In the genomic region with DNA sequence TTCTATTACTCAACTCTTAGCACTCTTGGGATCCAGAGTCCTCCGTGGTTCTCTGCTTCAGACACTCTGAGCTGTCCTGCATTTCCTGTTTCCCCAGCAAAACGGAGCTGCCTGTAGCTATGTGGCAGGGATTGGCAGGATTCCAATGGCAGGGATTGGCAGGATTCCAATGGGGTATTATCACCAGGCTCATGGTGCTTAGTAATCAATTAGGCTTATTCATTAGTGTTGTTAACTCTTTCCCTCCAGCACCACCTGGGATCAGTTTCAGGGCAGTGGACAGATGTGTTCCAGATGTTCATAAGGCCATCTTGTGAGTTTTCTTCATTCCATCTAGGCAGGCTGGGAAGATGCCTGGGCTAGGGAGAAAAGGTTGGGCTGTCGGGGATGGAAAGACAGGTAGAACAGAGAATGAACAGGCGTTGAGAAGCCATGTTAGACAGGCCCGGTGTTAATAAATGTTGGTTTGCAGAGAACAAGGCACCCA, we compare ENCODE assay signal across 9 mouse cellular contexts.
A peak's percentile ranks its signal among the peaks of the same experiment; 100 is the strongest.
DNase-seq lines count a peak whose midpoint lies in the region; ATAC-seq lines count a peak whose summit lies in the region.
"Had no signal": no experiment of that assay in that cellular context is flagged by ENCODE, and none has a peak within 500 bp of the region (broad histone marks: within the 10 kb centered on the region; RNA-seq: fewer than 3 reads in every experiment).

No protein-coding gene starts in this region.

- H3K9ac ChIP-seq in heart, embryonic 16.5 days (ENCODE audit: low read length), result no peak overlapping the region

- 42% methylated on average over 5 of the region's 5 CpGs for WGBS in heart, embryonic 16.5 days

- H3K4me1 ChIP-seq in heart, embryonic 16.5 days (ENCODE audit: control insufficient read depth, insufficient read depth, low read length), result peaks cover 12% of the 10 kb centered on the region; the same call in 1 of the 2 replicates

- DNase-seq in kidney, adult 18-20 months, result peak; percentile 16
- DNase-seq in kidney, adult 9 months, result no peak
- peak; percentile 75 to 83 for DNase-seq in cerebellum, postnatal 14 days
- DNase-seq in layer of hippocampus, postnatal 14 days (ENCODE audit: low spot score in 2 of 2), result peak; percentile 53 to 66
- peak; percentile 62 for DNase-seq in retina, postnatal 7 days (ENCODE audit: low read depth, low spot score)
- no peak for DNase-seq in urinary bladder, postnatal 14 days (ENCODE audit: low spot score)
- no peak for DNase-seq in gastrocnemius, adult 8-10 months (ENCODE audit: low spot score in 2 of 2)

- no peaks in the 10 kb centered on the region for H3K27me3 ChIP-seq in heart, embryonic 16.5 days (ENCODE audit: control insufficient read depth, insufficient read depth, low read length)

- H3K36me3 ChIP-seq in heart, embryonic 16.5 days (ENCODE audit: control insufficient read depth, insufficient read depth), result no peaks in the 10 kb centered on the region
- H3K36me3 ChIP-seq: G1E had no signal

- H3K4me2 ChIP-seq in heart, embryonic 16.5 days (ENCODE audit: low read depth, low read length), result peak overlapping the region; percentile 27

- no peak overlapping the region for H3K4me3 ChIP-seq in heart, embryonic 16.5 days (ENCODE audit: low read length)

- peak; percentile 58 for ATAC-seq in heart, embryonic 16.5 days (replicated peaks; ENCODE audit: extremely low read depth, insufficient read depth, low FRiP score)

- no peaks in the 10 kb centered on the region for H3K9me3 ChIP-seq in heart, embryonic 16.5 days (replicated peaks; ENCODE audit: control insufficient read depth, low read length)

- H3K27ac ChIP-seq in heart, embryonic 16.5 days (ENCODE audit: low read length), result no peak overlapping the region

Comparison
In these comparisons a context has a peak if more than half of its experiments do, and no peak if none do; other contexts are left out.
1. DNase-seq: peak in kidney, adult 18-20 months (single experiment), cerebellum, postnatal 14 days (2 of 2), layer of hippocampus, postnatal 14 days (2 of 2) and retina, postnatal 7 days (single experiment); none in kidney, adult 9 months (single experiment), urinary bladder, postnatal 14 days (single experiment) and gastrocnemius, adult 8-10 months (0 of 2).